Mouse (Mus musculus): Measurements from ENCODE around the gene Zfp36l2.
A peak's percentile ranks its signal among the peaks of the same experiment; 100 is the strongest.

DNA sequence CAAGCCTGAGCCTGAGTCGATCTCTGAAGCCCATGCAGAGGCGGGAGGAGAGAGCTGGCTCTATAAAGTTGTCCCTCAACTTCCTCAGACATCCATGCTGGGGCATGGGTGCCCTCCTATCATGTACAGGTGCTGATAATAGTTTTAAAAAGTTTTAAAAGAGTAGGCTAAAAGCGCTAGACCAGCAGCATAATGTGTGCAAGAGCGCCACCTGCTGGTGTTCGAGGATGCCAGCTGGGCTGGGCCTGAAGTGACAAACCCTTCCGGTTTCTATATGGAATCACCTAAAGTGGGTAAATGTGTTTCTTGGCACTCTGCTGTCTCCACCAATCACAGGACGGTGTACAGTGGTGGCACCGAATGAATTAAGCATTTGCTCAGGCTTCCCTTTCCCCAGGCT is 3.1 kb upstream of the Zfp36l2 start:
- TF ChIP-seq CTCF (IDR thresholded peaks at IDR 0.05) (peak; percentile 95), EP300 (IDR thresholded peaks at IDR 0.05) (no peak)
